Mouse (Mus musculus) stomach, embryonic 16.5 days (tissue): Measurements from ENCODE around the gene Ntm. TPM values are rescaled to one million over a fixed set of nuclear protein-coding genes. Genes with fewer than 3 reads are reported as not detected.

ENCODE experiments used
- ATAC-seq: fragments of 200-750 bp; cut with Nextera tagmentation; 2 replicates; pipeline ENCODE4 v1.8.0; 2017; ENCODE audit warnings: moderate number of reproducible peaks, moderate TSS enrichment; ENCODE audit not compliant: insufficient read depth, low FRiP score
- H3K27ac ChIP-seq: fragments of 300-500 bp; sonication (generic); 2 replicates; pipeline ENCODE4 v1.5.1; 2014; ENCODE audit warnings: low read length
- H3K27me3 ChIP-seq: fragments of 300-500 bp; sonication (generic); 2 replicates; pipeline ENCODE4 v1.6.1; 2014; ENCODE audit warnings: low read length, control low read depth, mixed read lengths; ENCODE audit not compliant: control insufficient read depth, insufficient read depth
- H3K36me3 ChIP-seq: fragments of 300-500 bp; sonication (generic); 2 replicates; pipeline ENCODE4 v1.6.1; 2014; ENCODE audit warnings: low read length; ENCODE audit not compliant: control insufficient read depth, insufficient read depth
- H3K4me1 ChIP-seq: fragments of 300-500 bp; sonication (generic); 2 replicates; pipeline ENCODE4 v1.6.1; 2014; ENCODE audit warnings: low read length, control low read depth, mixed read lengths; ENCODE audit not compliant: control insufficient read depth, insufficient read depth
- H3K4me2 ChIP-seq: fragments of 300-500 bp; sonication (generic); 2 replicates; pipeline ENCODE4 v1.6.1; 2014; ENCODE audit warnings: low read depth, low read length, mixed read lengths
- H3K4me3 ChIP-seq: fragments of 300-500 bp; sonication (generic); replicated peaks from 2 replicates; pipeline ENCODE4 v1.5.1; 2014; ENCODE audit warnings: mild to moderate bottlenecking, low read length
- H3K9ac ChIP-seq: fragments of 300-500 bp; sonication (generic); 2 replicates; pipeline ENCODE4 v1.6.1; 2014; ENCODE audit warnings: low read length
- H3K9me3 ChIP-seq: fragments of 300-500 bp; sonication (generic); replicated peaks from 2 replicates; pipeline ENCODE4 v1.6.1; 2016; ENCODE audit warnings: low read length, control low read depth; ENCODE audit not compliant: control insufficient read depth
- WGBS: fragments of 180-500 bp; shearing (Covaris S2); extraction: QIAGEN DNeasy Blood & Tissue Kit; methylation state at CpG from one replicate; pipeline ENCODE4 v1.1.7; 2014; 5-methylcytosine and 5-hydroxymethylcytosine counted together
- polyA plus RNA-seq: library from polyadenylated mRNA; unstranded; fragments of >200 nt; fragmentation: Nextera tagmentation; extraction: Ambion mirVana; gene quantifications from 2 replicates; pipeline ENCODE4 v1.2.1, GENCODE M21; 2015

Ntm gene
- polyA plus RNA-seq, 1 experiment from 2014 or later: 15.0 TPM

GRCm38 (mm10) chr9:29025104-29025503 is 937.8 kb downstream of the Ntm start:
- H3K9me3 ChIP-seq: no peaks in the 10 kb centered on the region
- ATAC-seq: no peak
- H3K36me3 ChIP-seq: no peaks in the 10 kb centered on the region
- whole genome bisulfite sequencing: 57% methylated on average over 1 of the region's 1 CpGs
- no peak overlapping the region for H3K4me2 ChIP-seq
- H3K9ac ChIP-seq: no peak overlapping the region
- H3K27me3 ChIP-seq: no peaks in the 10 kb centered on the region
- no peak overlapping the region for H3K4me3 ChIP-seq
- no peak overlapping the region for H3K27ac ChIP-seq
- H3K4me1 ChIP-seq: no peaks in the 10 kb centered on the region

- H3K27me3 ChIP-seq: no peaks in the 10 kb centered on the region
- H3K4me3 ChIP-seq: no peak overlapping the region
- H3K4me1 ChIP-seq: no peaks in the 10 kb centered on the region
- 92% methylated on average over 3 of the region's 3 CpGs for WGBS
- no peak for ATAC-seq
- no peaks in the 10 kb centered on the region for H3K9me3 ChIP-seq
- no peaks in the 10 kb centered on the region for H3K36me3 ChIP-seq
- H3K27ac ChIP-seq: no peak overlapping the region
- no peak overlapping the region for H3K4me2 ChIP-seq
- H3K9ac ChIP-seq: no peak overlapping the region
These were observed 946.1 kb downstream of the Ntm start for GRCm38 (mm10) chr9:29016879-29017278.

GRCm38 (mm10) chr9:29013881-29014280 is 949.1 kb downstream of the Ntm start:
- WGBS: 90% methylated on average over 17 of the region's 17 CpGs
- ATAC-seq: no peak
- no peaks in the 10 kb centered on the region for H3K9me3 ChIP-seq
- H3K4me3 ChIP-seq: no peak overlapping the region
- no peak overlapping the region for H3K27ac ChIP-seq
- no peaks in the 10 kb centered on the region for H3K4me1 ChIP-seq
- no peak overlapping the region for H3K9ac ChIP-seq
- H3K36me3 ChIP-seq: no peaks in the 10 kb centered on the region
- H3K27me3 ChIP-seq: no peaks in the 10 kb centered on the region
- no peak overlapping the region for H3K4me2 ChIP-seq

- Histone ChIP-seq H3K4me1 (no peaks in the 10 kb centered on the region), H3K27ac (no peak overlapping the region), H3K4me3 (no peak overlapping the region), H3K9me3 (no peaks in the 10 kb centered on the region), H3K36me3 (no peaks in the 10 kb centered on the region), H3K4me2 (no peak overlapping the region), H3K27me3 (no peaks in the 10 kb centered on the region), H3K9ac (no peak overlapping the region)
- 88% methylated on average over 6 of the region's 6 CpGs for WGBS
- no peak for ATAC-seq
These were observed 950.4 kb downstream of the Ntm start for GRCm38 (mm10) chr9:29012541-29012940.

GRCm38 (mm10) chr9:29011476-29011875 is 951.5 kb downstream of the Ntm start:
- Histone ChIP-seq H3K9ac (no peak overlapping the region), H3K27me3 (no peaks in the 10 kb centered on the region), H3K9me3 (no peaks in the 10 kb centered on the region), H3K27ac (no peak overlapping the region), H3K4me3 (no peak overlapping the region), H3K36me3 (no peaks in the 10 kb centered on the region), H3K4me2 (no peak overlapping the region), H3K4me1 (no peaks in the 10 kb centered on the region)
- WGBS: 53% methylated on average over 3 of the region's 3 CpGs
- no peak for ATAC-seq

- H3K9ac ChIP-seq: no peak overlapping the region
- no peaks in the 10 kb centered on the region for H3K36me3 ChIP-seq
- no peaks in the 10 kb centered on the region for H3K9me3 ChIP-seq
- no peak overlapping the region for H3K4me3 ChIP-seq
- no peak overlapping the region for H3K27ac ChIP-seq
- ATAC-seq: no peak
- WGBS: 86% methylated on average over 7 of the region's 7 CpGs
- peaks cover 2% of the 10 kb centered on the region; the same call in 1 of the 2 replicates for H3K4me1 ChIP-seq
- no peaks in the 10 kb centered on the region for H3K27me3 ChIP-seq
- no peak overlapping the region for H3K4me2 ChIP-seq
These were observed 958.4 kb downstream of the Ntm start for GRCm38 (mm10) chr9:29004534-29004933.

GRCm38 (mm10) chr9:28999951-29000351 is 963.0 kb downstream of the Ntm start:
- Histone ChIP-seq H3K9ac (no peak overlapping the region), H3K27me3 (no peaks in the 10 kb centered on the region), H3K9me3 (no peaks in the 10 kb centered on the region), H3K36me3 (no peaks in the 10 kb centered on the region), H3K4me2 (no peak overlapping the region), H3K4me3 (no peak overlapping the region), H3K4me1 (peaks cover 2% of the 10 kb centered on the region; the same call in 1 of the 2 replicates), H3K27ac (no peak overlapping the region)
- no peak for ATAC-seq
- 45% methylated on average over 4 of the region's 4 CpGs for WGBS

- no peak overlapping the region for H3K9ac ChIP-seq
- H3K36me3 ChIP-seq: no peaks in the 10 kb centered on the region
- ATAC-seq: no peak
- H3K4me2 ChIP-seq: no peak overlapping the region
- no peaks in the 10 kb centered on the region for H3K4me1 ChIP-seq
- H3K9me3 ChIP-seq: no peaks in the 10 kb centered on the region
- no peak overlapping the region for H3K27ac ChIP-seq
- 82% methylated on average over 1 of the region's 1 CpGs for WGBS
- no peak overlapping the region for H3K4me3 ChIP-seq
- H3K27me3 ChIP-seq: no peaks in the 10 kb centered on the region
These were observed 985.7 kb downstream of the Ntm start for GRCm38 (mm10) chr9:28977275-28977674.

- H3K36me3 ChIP-seq: no peaks in the 10 kb centered on the region
- no peak overlapping the region for H3K4me2 ChIP-seq
- ATAC-seq: no peak
- no peaks in the 10 kb centered on the region for H3K4me1 ChIP-seq
- H3K9ac ChIP-seq: no peak overlapping the region
- no peaks in the 10 kb centered on the region for H3K9me3 ChIP-seq
- no peak overlapping the region for H3K27ac ChIP-seq
- 74% methylated on average over 1 of the region's 1 CpGs for WGBS
- no peak overlapping the region for H3K4me3 ChIP-seq
- H3K27me3 ChIP-seq: no peaks in the 10 kb centered on the region
These were observed 993.5 kb downstream of the Ntm start for GRCm38 (mm10) chr9:28969455-28969854.
